Mouse (Mus musculus) embryonic fibroblast, embryonic 13.5 days (primary cell): ENCODE results near the gene Atad3a.

Source experiments
- CTCF ChIP-seq: IDR thresholded peaks from 2 replicates; pipeline ENCODE4 v1.5.1; 2011; ENCODE audit warnings: mild to moderate bottlenecking, control low read depth, low read length, moderate library complexity, borderline replicate concordance; ENCODE audit not compliant: insufficient read depth
- POLR2A ChIP-seq: IDR thresholded peaks from 2 replicates; pipeline ENCODE4 v1.6.1; 2011; ENCODE audit warnings: low read depth, mild to moderate bottlenecking, control low read depth, low read length, moderate library complexity

DNA sequence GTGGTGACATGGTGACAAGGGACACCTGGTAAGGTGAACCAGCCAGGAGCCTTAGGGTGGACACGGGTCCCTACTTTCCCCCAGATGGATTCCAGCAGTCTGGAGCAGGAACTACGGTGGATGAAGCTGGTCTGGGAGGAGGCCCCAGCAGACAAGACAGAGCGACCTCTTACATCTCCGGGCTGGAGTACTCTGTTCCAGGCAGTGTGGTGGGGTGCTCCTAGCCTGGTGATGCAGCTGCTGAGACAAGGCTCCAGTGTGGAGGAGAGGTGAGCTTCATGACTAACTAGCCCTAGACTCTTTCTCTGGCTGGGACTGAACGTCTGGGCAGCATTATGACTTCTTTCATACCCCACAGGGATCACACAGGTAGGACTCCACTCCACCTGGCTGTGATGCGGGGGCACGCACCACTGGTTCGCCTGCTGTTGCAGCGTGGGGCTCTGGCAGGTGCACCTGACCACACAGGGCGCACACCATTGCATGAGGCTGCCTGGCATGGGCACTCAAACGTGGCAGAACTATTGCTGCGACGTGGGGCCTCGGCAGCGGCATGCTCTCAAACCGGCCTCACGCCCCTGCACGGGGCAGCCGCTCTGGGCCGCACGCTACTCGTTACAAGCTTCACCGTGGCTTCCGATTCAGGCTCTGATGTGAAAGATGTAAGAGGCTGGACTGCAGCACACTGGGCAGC lies 30.5 kb upstream of the Atad3a start:
- TF ChIP-seq CTCF (no peak), POLR2A (no peak)
